Mouse (Mus musculus) thymus, postnatal 25 days (tissue): ENCODE data around the gene Zfyve19.

Source experiments
- DNase-seq: peaks from one replicate; pipeline ENCODE4 v3.0.0; 2022

Zfyve19 gene

GRCm38 (mm10) chr2:119208344-119209175 lies at the start of gene Zfyve19, which contains the start of gene Dnajc17:
Gene Zfyve19 (plus strand): TSS chr2:119208617.
Gene Dnajc17 (minus strand): TSS chr2:119208795.
- peak; percentile 93 for DNase-seq

GRCm38 (mm10) chr2:119161247-119161646 lies 47.2 kb upstream of the Zfyve19 start:
- DNase-seq, result no peak

DNA sequence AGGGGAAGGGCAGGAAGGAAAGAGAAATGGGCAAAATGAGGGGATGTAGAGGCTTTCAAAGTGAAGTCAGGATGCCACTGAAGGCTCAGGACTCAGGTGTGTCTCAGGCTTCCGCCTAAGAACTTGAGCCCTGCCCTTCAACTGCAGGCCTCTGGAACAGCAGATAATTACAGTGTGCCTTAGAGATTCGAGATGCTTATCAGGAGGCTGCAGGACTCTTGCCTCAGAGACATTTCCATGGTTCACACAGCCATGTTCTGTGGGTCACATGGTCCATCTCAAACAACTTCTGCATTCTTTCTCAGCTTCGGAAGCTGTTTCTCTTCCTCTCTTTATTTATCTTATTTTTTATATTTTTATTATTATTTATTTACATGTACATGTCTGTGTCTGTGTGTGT lies 45.3 kb upstream of the Zfyve19 start:
- DNase-seq, result no peak

DNA sequence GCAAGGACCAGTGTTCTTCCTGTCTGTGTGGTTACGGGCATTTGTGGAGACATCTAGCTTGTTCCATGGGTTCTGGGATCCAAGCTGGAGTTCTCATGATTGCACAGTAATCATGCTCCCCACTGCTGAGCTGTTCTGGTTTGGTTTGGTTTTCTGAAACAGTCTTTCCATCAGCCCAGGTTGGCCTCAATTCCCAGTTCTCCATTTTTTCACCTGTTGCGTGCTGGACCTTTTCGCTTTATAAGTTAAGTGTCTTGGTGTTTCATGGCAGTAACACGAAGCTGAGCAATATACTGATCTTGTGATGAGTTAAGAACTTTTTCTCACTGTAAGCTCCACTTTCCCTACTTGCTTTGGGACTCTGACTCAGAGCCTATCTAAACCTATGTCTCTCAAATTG lies 44.4 kb upstream of the Zfyve19 start:
- no peak for DNase-seq

DNA sequence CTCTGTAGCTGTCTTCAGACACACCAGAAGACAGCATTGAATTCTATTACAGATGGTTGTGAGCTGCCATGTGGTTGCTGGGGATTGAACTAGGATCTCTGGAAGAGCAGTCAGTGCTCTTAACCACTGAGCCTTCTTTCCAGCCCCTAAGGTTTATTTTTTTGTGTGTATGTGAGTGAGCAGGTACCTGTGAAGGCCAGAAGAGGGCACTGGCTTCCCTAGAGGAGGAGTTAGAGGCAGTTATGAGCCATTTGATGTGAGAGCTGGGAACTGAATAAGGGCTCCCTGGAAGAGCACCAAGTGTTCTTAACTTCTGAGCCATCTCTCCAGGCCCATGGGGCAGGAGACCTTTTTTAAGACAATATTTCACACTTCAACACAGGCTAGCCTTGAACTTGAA lies 43.0 kb upstream of the Zfyve19 start:
- DNase-seq, result no peak

DNA sequence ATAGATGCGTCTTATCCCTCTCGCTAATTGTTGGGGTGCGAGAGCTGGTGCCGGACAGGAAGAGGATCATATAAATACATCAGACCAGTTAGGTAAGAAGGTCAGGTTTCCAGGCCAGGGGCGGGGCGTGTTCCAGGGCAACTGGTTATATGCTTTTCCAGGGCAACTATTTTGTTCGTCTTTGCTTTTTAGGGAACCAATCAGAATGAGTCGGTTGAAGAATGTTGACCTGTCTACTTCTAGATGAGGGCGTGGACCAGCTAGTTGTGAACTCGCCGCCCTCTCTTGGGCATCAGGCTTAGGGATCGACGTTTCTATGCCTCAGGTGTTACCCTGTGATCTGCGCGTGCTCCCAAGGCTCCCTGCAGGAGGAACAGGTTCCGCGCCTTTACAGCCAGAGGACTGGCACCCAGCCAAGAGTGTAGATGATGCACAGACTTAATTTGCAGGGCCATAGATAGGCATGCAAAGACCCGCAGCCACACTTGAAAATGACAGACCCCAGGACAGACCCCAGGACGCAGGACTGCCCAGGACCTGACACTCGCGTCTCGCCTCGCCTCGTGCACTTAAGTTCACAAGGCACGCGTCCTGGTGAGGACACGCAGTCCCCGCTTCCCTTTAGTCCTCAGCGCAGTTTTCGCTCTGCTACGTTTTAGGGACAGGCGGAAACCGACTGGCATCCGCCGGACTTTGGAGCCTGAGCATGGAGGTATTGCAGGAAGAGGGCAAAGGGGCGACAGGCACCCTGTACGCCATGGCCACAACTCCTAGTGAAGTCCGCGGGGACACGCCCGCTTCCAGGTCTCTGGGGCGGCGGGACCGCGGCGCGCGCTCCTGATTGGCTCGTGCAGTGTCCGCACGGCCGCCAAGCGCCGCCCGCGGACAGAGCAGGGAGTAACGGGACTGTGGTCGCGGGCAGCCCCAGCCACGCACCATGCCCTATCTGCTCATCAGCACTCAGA lies 41.2 kb upstream of the Zfyve19 start, which contains the start of gene Gchfr:
Gchfr (plus strand) TSS at position 873 of the 965 bp plus-strand sequence.
- DNase-seq, result peak; percentile 5

DNA sequence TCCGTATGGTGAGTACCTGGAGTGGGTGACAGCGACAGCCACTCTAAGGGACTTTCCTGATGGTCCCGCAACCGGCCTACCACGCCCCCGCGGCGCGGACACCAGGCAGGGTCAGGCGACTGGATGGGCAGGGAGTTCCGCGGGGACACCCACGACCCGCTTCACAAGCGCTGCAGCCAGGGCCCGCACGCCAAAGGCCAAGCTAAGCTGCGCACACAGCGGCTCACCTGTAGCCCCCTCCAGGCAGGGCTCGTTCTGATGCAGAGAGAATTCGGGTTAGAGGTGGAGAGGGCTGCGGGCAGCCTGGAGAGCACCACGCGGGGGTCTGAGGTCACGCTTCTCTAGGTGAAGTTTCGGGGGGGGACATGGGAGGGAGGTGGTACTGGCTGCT lies 40.6 kb upstream of the Zfyve19 start:
- DNase-seq, result no peak

- no peak for DNase-seq
These were observed 38.1 kb upstream of the Zfyve19 start for GRCm38 (mm10) chr2:119170282-119170681.

DNA sequence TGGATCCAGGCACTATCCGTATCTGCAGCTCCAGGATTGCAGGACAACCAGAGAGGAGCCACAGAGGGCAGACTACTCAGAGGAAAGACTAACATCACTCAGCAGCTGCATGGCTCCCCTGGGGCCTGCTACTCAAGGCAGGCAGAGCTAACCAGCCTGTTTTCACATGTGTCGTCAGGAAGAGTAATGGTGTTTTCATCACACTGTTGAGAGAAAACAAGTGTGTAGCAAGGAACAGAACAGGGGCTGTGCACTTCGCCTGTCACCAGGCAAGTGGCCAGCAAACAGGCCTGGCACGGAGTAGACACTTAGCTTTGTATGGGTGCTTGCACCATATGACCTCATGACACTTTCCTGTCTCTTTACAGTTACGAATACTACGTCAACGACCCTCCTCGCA lies 36.8 kb upstream of the Zfyve19 start:
- no peak for DNase-seq

GRCm38 (mm10) chr2:119172446-119172845 lies 36.0 kb upstream of the Zfyve19 start:
- no peak for DNase-seq

GRCm38 (mm10) chr2:119172862-119173576 lies 35.4 kb upstream of the Zfyve19 start:
- DNase-seq, result no peak

DNA sequence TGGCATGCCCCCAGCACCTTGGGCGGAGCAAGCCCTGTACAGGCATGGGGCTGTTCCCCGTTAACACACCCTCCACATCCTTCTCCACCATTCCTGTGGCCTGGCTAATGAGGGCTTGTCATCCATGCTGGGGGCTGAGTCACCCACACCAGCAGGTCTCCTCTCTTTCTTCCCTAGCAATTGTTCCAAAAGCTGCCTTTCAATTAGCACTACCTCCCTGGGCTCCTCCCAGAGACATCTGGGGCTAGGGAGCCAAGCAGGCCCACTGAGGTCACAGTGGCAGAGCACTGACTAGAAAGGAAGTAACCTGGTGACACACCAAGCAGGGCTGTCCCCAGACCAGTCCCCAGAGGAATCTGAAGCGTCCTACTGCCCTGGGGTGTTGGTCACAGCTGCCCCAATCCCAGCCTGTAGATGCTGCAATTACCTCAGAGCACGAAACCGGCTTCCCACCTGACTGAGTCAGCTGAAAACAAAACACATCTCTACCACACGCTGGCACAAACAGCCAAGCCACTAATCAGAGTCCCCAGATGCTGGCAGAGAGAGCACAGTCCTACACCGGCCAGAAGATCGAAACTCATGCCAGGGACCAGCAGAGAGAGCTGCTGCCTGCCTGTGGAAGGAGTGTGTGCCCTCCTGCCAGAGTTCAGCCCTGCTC lies 34.3 kb upstream of the Zfyve19 start, which contains the start of gene Gm14137:
Gm14137 (plus strand) TSS at position 519 of the 661 bp plus-strand sequence.
- no peak for DNase-seq

GRCm38 (mm10) chr2:119174866-119175265 lies 33.6 kb upstream of the Zfyve19 start:
- no peak for DNase-seq

- DNase-seq, result no peak
These were observed 32.8 kb upstream of the Zfyve19 start for GRCm38 (mm10) chr2:119175614-119176013.

DNA sequence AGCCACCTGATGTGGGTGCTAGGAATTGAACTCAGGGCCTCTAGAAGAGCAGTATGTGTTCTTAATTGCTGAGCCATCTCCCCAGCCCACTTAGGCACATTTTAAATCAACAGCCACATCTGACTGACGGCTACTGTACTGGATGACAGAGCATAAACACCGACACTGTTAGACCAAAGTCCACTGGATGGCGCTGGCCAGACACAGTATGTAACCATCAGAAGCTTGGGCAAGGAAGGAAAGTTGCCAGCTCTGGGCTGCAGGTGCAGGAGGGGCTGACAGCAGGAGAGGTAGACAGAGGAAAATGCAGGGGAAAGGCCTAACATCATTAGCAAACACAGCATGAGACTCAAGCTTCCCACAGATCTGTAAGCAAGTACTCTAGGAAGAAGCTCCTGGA lies 31.7 kb upstream of the Zfyve19 start:
- DNase-seq, result no peak

DNA sequence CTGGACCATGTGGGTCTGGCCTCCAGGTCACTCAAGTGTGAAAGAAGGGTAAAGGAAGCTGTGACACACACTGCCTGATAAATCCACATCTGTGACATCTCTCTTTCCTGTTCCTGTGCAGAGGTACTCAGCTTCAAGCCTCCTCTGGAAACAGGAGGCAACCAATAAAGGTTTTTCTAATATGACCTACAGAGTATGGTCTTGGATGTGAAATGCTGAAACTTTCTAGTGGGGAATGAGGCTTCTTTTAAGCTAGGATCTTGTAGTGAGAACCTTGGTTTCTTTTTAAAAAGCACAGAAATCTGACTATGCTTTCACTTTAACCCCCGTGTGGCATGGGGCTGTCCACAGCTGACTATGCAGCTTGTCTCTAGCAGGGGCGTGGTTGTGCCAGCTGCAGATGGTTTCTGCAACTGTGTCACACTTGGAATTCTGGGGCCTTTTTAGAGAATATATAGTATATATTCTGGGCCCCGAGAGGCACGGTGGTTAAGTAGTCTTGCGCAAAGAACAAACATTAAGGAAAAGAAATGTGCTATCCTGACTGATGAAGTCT lies 31.0 kb upstream of the Zfyve19 start:
- no peak for DNase-seq

GRCm38 (mm10) chr2:119182914-119183313 lies 25.5 kb upstream of the Zfyve19 start:
- no peak for DNase-seq

DNA sequence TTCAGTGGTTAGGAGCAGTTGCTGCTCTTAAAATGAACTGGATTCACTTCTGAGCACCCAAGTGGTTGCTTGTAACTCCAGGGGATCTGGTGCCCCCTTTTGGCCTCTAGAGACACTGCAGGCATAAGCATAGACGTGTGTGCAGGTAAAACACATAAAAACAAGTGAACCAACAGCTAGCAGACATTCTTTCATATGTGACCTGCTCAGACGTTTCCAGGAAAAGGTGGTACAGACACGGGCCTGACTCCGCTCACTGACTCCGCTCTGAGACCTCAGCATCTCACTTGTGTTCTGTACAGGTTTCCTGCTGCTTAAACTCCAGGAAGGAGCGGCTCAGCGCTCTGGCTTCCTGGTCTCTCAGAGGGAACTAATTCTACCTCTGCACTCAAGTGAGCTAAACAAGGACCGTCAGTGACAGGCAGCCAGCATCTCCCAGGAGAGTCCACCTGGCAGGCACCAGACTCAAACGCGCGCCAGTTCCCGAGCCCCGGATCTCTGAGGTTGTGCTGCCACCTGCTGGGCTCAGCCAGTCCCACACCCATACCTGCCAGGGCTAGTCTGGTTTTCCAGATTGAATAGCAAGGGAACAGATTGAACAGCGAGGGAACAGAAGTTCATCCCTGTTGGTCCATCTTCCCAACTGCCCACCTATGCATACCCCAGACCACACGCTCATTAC lies 19.2 kb upstream of the Zfyve19 start:
- peak; percentile 85 for DNase-seq

GRCm38 (mm10) chr2:119190969-119191368 lies 17.4 kb upstream of the Zfyve19 start:
- no peak for DNase-seq

- DNase-seq, result no peak
These were observed 14.3 kb upstream of the Zfyve19 start for GRCm38 (mm10) chr2:119194140-119194539.
